Mouse (Mus musculus) heart, adult 2 months (tissue): ENCODE results near the gene Syt16. TPM values are rescaled to one million over a fixed set of nuclear protein-coding genes. Genes with fewer than 3 reads are reported as not detected.

ENCODE experiments used
- DNase-seq, 2 experiments: peaks; one replicate each; pipeline ENCODE4 v3.0.0; 2021
- H3K27ac ChIP-seq: fragments of 200-600 bp; 2 replicates; pipeline ENCODE4 v1.8.1; 2022
- H3K27me3 ChIP-seq: fragments of 200-500 bp; 2 replicates; pipeline ENCODE4 v1.6.1; 2012; ENCODE audit warnings: mild to moderate bottlenecking, low read length, inconsistent platforms, mixed read lengths; ENCODE audit not compliant: control insufficient read depth, insufficient read depth
- H3K36me3 ChIP-seq: fragments of 200-500 bp; 2 replicates; pipeline ENCODE4 v1.6.1; 2012; ENCODE audit warnings: low read length, inconsistent platforms; ENCODE audit not compliant: control insufficient read depth, insufficient read depth
- H3K4me1 ChIP-seq: fragments of 200-500 bp; 2 replicates; pipeline ENCODE4 v1.6.1; 2011; ENCODE audit warnings: low read length; ENCODE audit not compliant: control insufficient read depth, insufficient read depth
- H3K4me3 ChIP-seq: fragments of 200-600 bp; 2 replicates; pipeline ENCODE4 v1.8.1; 2022
- H3K79me2 ChIP-seq: fragments of 200-500 bp; replicated peaks from 2 replicates; pipeline ENCODE4 v1.6.1; 2012; ENCODE audit warnings: mild to moderate bottlenecking, inconsistent platforms, low read length, moderate library complexity, mixed read lengths; ENCODE audit not compliant: control insufficient read depth, insufficient read depth
- H3K9ac ChIP-seq: fragments of 200-500 bp; 2 replicates; pipeline ENCODE4 v1.6.1; 2012; ENCODE audit warnings: low read depth, mild to moderate bottlenecking, control low read depth, inconsistent platforms, low read length, mixed read lengths
- CTCF ChIP-seq: fragments of 200-600 bp; IDR thresholded peaks from 2 replicates; pipeline ENCODE4 v1.8.1; 2022; ENCODE audit warnings: antibody characterized with exemption, mild to moderate bottlenecking, moderate library complexity
- EP300 ChIP-seq: fragments of 200-500 bp; IDR thresholded peaks from 2 replicates; pipeline ENCODE4 v1.6.1; 2011; ENCODE audit warnings: low read depth, low read length, control low read depth; ENCODE audit not compliant: insufficient read depth
- POLR2A ChIP-seq: fragments of 200-500 bp; IDR thresholded peaks from 2 replicates; pipeline ENCODE4 v1.6.1; 2011; ENCODE audit warnings: mild to moderate bottlenecking, low read depth, low read length, control low read depth; ENCODE audit not compliant: insufficient read depth
- WGBS: fragments of 180-500 bp; shearing (Covaris S2); methylation state at CpG from one replicate; pipeline ENCODE4 v1.1.7; 2018; 5-methylcytosine and 5-hydroxymethylcytosine counted together
- intact Hi-C: fragments of 180-260 bp; cut with DNase I; formaldehyde crosslinking; loops from one replicate; pipeline ENCODE4 v1.15.1; 2025
- polyA plus RNA-seq: library from polyadenylated mRNA; depleted of rRNA; stranded (reverse); fragments of >200 nt; gene quantifications from 2 replicates; pipeline ENCODE4 v1.2.3, GENCODE M21; 2012
- total RNA-seq, 2 experiments: library from RNA; stranded (reverse); gene quantifications; 2 replicates each; pipeline ENCODE4 v1.2.3; 2021

The Syt16 gene
- total and polyA plus RNA-seq, 3 experiments: 0.10 TPM; not detected in 2

DNA sequence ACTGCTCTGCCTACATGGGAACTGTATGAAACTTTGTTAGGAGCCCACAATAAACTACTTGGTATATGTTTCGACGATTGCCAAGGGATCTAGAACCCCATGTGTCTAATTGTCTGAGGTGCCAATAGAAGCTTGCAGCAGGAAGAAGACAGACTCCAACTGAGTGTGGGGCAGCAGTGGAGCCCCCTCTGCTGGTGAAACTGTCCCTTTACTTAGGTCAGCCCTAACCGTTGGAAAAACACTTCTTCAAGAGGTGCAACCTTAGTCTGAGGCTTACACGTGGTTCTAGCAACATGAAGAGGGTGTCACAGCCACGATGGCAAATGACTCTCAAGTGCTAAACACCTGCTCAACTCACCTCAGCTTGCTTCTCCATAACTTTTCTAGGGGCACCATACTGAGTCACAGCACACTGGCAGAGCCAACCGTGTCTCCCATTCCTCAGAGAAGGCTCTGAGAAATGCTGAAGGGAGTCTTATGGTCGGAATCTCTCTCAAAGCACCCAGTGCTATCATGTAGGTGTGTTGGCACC lies 17.3 kb downstream of the Syt16 start:
- H3K4me1 ChIP-seq: peaks cover 1% of the 10 kb centered on the region
- no peaks in the 10 kb centered on the region for H3K27me3 ChIP-seq
- TF ChIP-seq CTCF: peak; percentile 87
- TF ChIP-seq EP300: no peak
- DNase-seq: peak; percentile 18 to 40
- no peaks in the 10 kb centered on the region for H3K79me2 ChIP-seq
- no peaks in the 10 kb centered on the region; the same call in 1 of the 2 replicates for H3K36me3 ChIP-seq
- no peak overlapping the region for H3K9ac ChIP-seq
- H3K4me3 ChIP-seq: no peak overlapping the region
- intact Hi-C loops: loop anchor here (5.0 kb wide), 2 partner anchors 277 to 453 kb away; no protein-coding TSS in a partner anchor
- H3K27ac ChIP-seq: no peak overlapping the region
- WGBS: 55% methylated on average over 7 of the region's 7 CpGs

GRCm38 (mm10) chr12:74015491-74015890 lies 18.0 kb downstream of the Syt16 start:
- TF ChIP-seq POLR2A: no peak
- no peak for TF ChIP-seq EP300
- no peak for TF ChIP-seq CTCF
- H3K79me2 ChIP-seq: no peaks in the 10 kb centered on the region
- H3K4me3 ChIP-seq: no peak overlapping the region
- WGBS: 66% methylated on average over 5 of the region's 5 CpGs
- H3K36me3 ChIP-seq: no peaks in the 10 kb centered on the region; the same call in 1 of the 2 replicates
- H3K4me1 ChIP-seq: peaks cover 1% of the 10 kb centered on the region
- no peaks in the 10 kb centered on the region for H3K27me3 ChIP-seq
- H3K27ac ChIP-seq: no peak overlapping the region
- H3K9ac ChIP-seq: no peak overlapping the region
- intact Hi-C loops: no loop called here
- DNase-seq: no peak

GRCm38 (mm10) chr12:74023260-74023659 lies 25.8 kb downstream of the Syt16 start:
- Histone ChIP-seq H3K4me1 (no peaks in the 10 kb centered on the region), H3K9ac (no peak overlapping the region), H3K27me3 (no peaks in the 10 kb centered on the region), H3K4me3 (no peak overlapping the region), H3K27ac (no peak overlapping the region), H3K36me3 (no peaks in the 10 kb centered on the region), H3K79me2 (no peaks in the 10 kb centered on the region)
- 84% methylated on average over 5 of the region's 5 CpGs for WGBS
- TF ChIP-seq EP300 (no peak), POLR2A (no peak), CTCF (no peak)
- intact Hi-C loops: no loop called here
- no peak for DNase-seq

DNA sequence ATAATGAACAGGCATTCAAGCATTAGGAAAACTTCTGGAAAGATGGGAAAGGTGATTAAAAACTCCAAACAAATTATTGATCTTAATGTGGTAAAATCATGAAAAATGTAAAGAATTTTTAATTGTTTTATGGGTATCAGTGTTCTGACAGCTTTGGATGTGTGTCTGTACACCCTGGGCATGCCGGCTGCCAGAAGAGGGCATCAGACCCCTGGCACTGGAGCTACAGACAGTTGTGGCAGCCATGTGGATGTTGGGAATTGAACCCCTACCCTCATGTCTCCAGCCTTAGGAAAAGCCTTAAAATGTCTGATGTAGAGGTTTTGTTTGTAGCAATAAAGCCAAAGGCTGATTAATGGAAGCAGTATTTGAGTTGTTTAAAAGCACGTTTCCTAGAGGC lies 27.5 kb downstream of the Syt16 start:
- intact Hi-C loops: no loop called here
- H3K36me3 ChIP-seq: no peaks in the 10 kb centered on the region

GRCm38 (mm10) chr12:74043225-74043624 lies 45.8 kb downstream of the Syt16 start:
- intact Hi-C loops: no loop called here
- no peaks in the 10 kb centered on the region for H3K36me3 ChIP-seq
- H3K27me3 ChIP-seq: no peaks in the 10 kb centered on the region
- no peaks in the 10 kb centered on the region for H3K4me1 ChIP-seq
- H3K79me2 ChIP-seq: no peaks in the 10 kb centered on the region
- WGBS: 84% methylated on average over 5 of the region's 5 CpGs
- TF ChIP-seq CTCF (no peak), EP300 (no peak), POLR2A (no peak)
- no peak overlapping the region for H3K27ac ChIP-seq
- H3K4me3 ChIP-seq: no peak overlapping the region
- DNase-seq: no peak
- H3K9ac ChIP-seq: no peak overlapping the region

More for the DNA sequence above, 27.5 kb downstream of the Syt16 start:
- Histone ChIP-seq H3K27me3 (no peaks in the 10 kb centered on the region), H3K9ac (no peak overlapping the region), H3K4me3 (no peak overlapping the region), H3K27ac (no peak overlapping the region), H3K79me2 (no peaks in the 10 kb centered on the region), H3K4me1 (no peaks in the 10 kb centered on the region)
- TF ChIP-seq EP300: no peak
- no peak; the same call in 1 of the 2 replicates for TF ChIP-seq CTCF
- no peak for TF ChIP-seq POLR2A
- no peak for DNase-seq
- 88% methylated on average over 2 of the region's 2 CpGs for WGBS

- Histone ChIP-seq H3K36me3 (no peaks in the 10 kb centered on the region), H3K79me2 (no peaks in the 10 kb centered on the region), H3K9ac (no peak overlapping the region), H3K4me1 (no peaks in the 10 kb centered on the region), H3K4me3 (no peak overlapping the region), H3K27me3 (no peaks in the 10 kb centered on the region), H3K27ac (no peak overlapping the region)
- TF ChIP-seq POLR2A: no peak
- no peak for TF ChIP-seq CTCF
- TF ChIP-seq EP300: no peak
- no peak for DNase-seq
- 53% methylated on average over 6 of the region's 6 CpGs for WGBS
- intact Hi-C loops: no loop called here
Measured at GRCm38 (mm10) chr12:74043755-74044154, 46.3 kb downstream of the Syt16 start.
